Mouse (Mus musculus) hindbrain, postnatal 0 days (tissue): Measurements from ENCODE around the gene Ccdc141. TPM values are rescaled to one million over a fixed set of nuclear protein-coding genes. Genes with fewer than 3 reads are reported as not detected.
A peak's percentile ranks its signal among the peaks of the same experiment; 100 is the strongest.

Source experiments
- ATAC-seq: fragments of 200-750 bp; cut with Nextera tagmentation; 2 replicates; pipeline ENCODE4 v1.8.0; 2017; ENCODE audit warnings: mild to moderate bottlenecking, moderate TSS enrichment, moderate library complexity
- DNase-seq: peaks from one replicate; pipeline ENCODE4 v3.0.0-alpha.2; 2015; ENCODE audit warnings: low spot score
- H3K27ac ChIP-seq: fragments of 300-500 bp; sonication (generic); 2 replicates; pipeline ENCODE4 v1.5.1; 2014; ENCODE audit warnings: mild to moderate bottlenecking
- H3K27me3 ChIP-seq: fragments of 300-500 bp; sonication (generic); 2 replicates; pipeline ENCODE4 v1.6.1; 2014; ENCODE audit warnings: low read length, mixed read lengths; ENCODE audit not compliant: insufficient read depth
- H3K36me3 ChIP-seq: fragments of 300-500 bp; sonication (generic); 2 replicates; pipeline ENCODE4 v1.6.1; 2014; ENCODE audit warnings: low read length, mixed read lengths; ENCODE audit not compliant: insufficient read depth
- H3K4me1 ChIP-seq: fragments of 300-500 bp; sonication (generic); 2 replicates; pipeline ENCODE4 v1.6.1; 2014; ENCODE audit warnings: antibody characterized with exemption, low read length, mixed read lengths; ENCODE audit not compliant: insufficient read depth
- H3K4me2 ChIP-seq: fragments of 300-500 bp; sonication (generic); 2 replicates; pipeline ENCODE4 v1.6.1; 2014; ENCODE audit warnings: low read depth, mild to moderate bottlenecking, low read length, moderate library complexity, mixed read lengths
- H3K4me3 ChIP-seq: fragments of 300-500 bp; sonication (generic); 2 replicates; pipeline ENCODE4 v1.5.1; 2014; ENCODE audit warnings: low read length
- H3K9ac ChIP-seq: fragments of 300-500 bp; sonication (generic); replicated peaks from 2 replicates; pipeline ENCODE4 v1.6.1; 2014; ENCODE audit warnings: mild to moderate bottlenecking, low read length, moderate library complexity, mixed read lengths
- H3K9me3 ChIP-seq: fragments of 300-500 bp; sonication (generic); 2 replicates; pipeline ENCODE4 v1.6.1; 2016; ENCODE audit warnings: low read length, mixed read lengths
- CTCF ChIP-seq: IDR thresholded peaks from 2 replicates; pipeline ENCODE4 v1.5.1; 2016; ENCODE audit warnings: antibody characterized with exemption, control low read depth, low read depth
- WGBS: fragments of 180-500 bp; shearing (Covaris S2); extraction: QIAGEN DNeasy Blood & Tissue Kit; methylation state at CpG from one replicate; pipeline ENCODE4 v1.1.7; 2014; 5-methylcytosine and 5-hydroxymethylcytosine counted together
- polyA plus RNA-seq: library from polyadenylated mRNA; unstranded; fragments of >200 nt; fragmentation: Nextera tagmentation; extraction: Ambion mirVana; gene quantifications from 2 replicates; pipeline ENCODE4 v1.2.1, GENCODE M21; 2015
- total RNA-seq: library from RNA; depleted of rRNA; stranded (reverse); fragments of >200 nt; gene quantifications from 2 replicates; pipeline ENCODE4 v1.2.3, GENCODE M21; 2014

Ccdc141 gene
- total and polyA plus RNA-seq, 2 experiments from 2014 or later, result 10.1 to 20.0 TPM

GRCm38 (mm10) chr2:77084629-77085028 is 85.8 kb downstream of the Ccdc141 start:
- Histone ChIP-seq H3K4me1 (no peaks in the 10 kb centered on the region), H3K27ac (no peak overlapping the region), H3K36me3 (no peaks in the 10 kb centered on the region), H3K4me2 (no peak overlapping the region), H3K4me3 (no peak overlapping the region), H3K9ac (no peak overlapping the region), H3K27me3 (no peaks in the 10 kb centered on the region), H3K9me3 (no peaks in the 10 kb centered on the region)
- ATAC-seq (no peak), DNase-seq (no peak)
- TF ChIP-seq CTCF, result peak; percentile 36

- DNase-seq (peak; percentile 45), ATAC-seq (no peak)
- Histone ChIP-seq H3K4me1 (no peaks in the 10 kb centered on the region), H3K4me3 (no peak overlapping the region), H3K9me3 (no peaks in the 10 kb centered on the region), H3K4me2 (no peak overlapping the region), H3K9ac (no peak overlapping the region), H3K36me3 (no peaks in the 10 kb centered on the region), H3K27me3 (no peaks in the 10 kb centered on the region), H3K27ac (no peak overlapping the region)
- peak; percentile 42 for TF ChIP-seq CTCF
- 78% methylated on average over 2 of the region's 2 CpGs for WGBS
These were observed 89.3 kb downstream of the Ccdc141 start for GRCm38 (mm10) chr2:77081156-77081555.

DNA sequence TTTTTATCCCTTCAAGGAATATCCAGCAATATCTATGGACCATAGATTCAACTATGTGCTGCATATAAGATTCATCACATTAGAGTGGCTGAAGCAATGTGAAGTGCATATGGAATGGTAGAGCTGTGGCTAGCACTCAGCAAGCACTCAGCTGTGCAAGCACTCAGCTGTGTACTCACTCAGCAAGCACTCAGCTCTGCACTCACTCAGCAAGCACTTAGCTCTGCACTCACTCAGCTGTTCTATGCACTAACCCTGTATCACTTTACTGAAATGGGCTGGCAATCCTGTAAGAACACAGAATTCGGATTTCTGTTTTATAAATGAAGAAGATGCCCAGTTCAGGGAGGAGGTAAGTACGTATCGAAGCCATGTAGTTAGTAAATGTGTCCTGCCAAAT is 89.8 kb downstream of the Ccdc141 start:
- ATAC-seq, result no peak

GRCm38 (mm10) chr2:77078746-77079145 is 91.7 kb downstream of the Ccdc141 start:
- H3K27ac ChIP-seq, result no peak overlapping the region
- DNase-seq, result no peak
- H3K4me2 ChIP-seq, result no peak overlapping the region
- H3K9ac ChIP-seq, result no peak overlapping the region
- no peaks in the 10 kb centered on the region for H3K4me1 ChIP-seq
- TF ChIP-seq CTCF, result no peak
- H3K36me3 ChIP-seq, result no peaks in the 10 kb centered on the region
- H3K9me3 ChIP-seq, result no peaks in the 10 kb centered on the region
- 87% methylated on average over 4 of the region's 4 CpGs for WGBS
- no peak overlapping the region for H3K4me3 ChIP-seq
- no peaks in the 10 kb centered on the region for H3K27me3 ChIP-seq
- ATAC-seq, result no peak

More for the DNA sequence above, 89.8 kb downstream of the Ccdc141 start:
- Histone ChIP-seq H3K36me3 (no peaks in the 10 kb centered on the region), H3K27me3 (no peaks in the 10 kb centered on the region), H3K27ac (no peak overlapping the region), H3K9ac (no peak overlapping the region), H3K9me3 (no peaks in the 10 kb centered on the region), H3K4me3 (no peak overlapping the region), H3K4me1 (no peaks in the 10 kb centered on the region), H3K4me2 (no peak overlapping the region)
- 90% methylated on average over 3 of the region's 3 CpGs for WGBS
- no peak for TF ChIP-seq CTCF
- no peak for DNase-seq

DNA sequence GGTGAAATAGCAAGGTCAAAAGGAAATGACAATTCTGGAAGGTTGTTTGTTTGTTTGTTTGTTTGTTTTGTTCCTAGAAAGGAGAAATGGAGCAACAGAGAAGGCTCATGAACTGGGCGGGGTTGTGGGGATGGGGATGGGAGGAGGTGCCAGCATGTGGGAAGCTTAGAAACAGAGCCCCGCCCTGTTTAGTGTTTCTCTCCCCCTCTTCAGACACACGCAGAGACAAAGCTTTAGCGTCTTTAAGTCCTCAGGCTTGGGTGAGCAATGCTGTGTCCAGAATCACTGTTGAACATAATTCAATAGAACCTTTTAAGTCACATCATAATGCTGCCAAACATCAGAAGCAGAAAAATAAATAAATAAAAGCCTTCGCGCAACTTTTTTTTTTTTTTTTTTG is 96.1 kb downstream of the Ccdc141 start:
- Histone ChIP-seq H3K27ac (no peak overlapping the region), H3K9me3 (no peaks in the 10 kb centered on the region), H3K27me3 (no peaks in the 10 kb centered on the region), H3K9ac (no peak overlapping the region), H3K4me3 (no peak overlapping the region), H3K36me3 (no peaks in the 10 kb centered on the region), H3K4me2 (no peak overlapping the region), H3K4me1 (no peaks in the 10 kb centered on the region)
- no peak for TF ChIP-seq CTCF
- ATAC-seq (0 out of 2 replicates have a peak, but pooled peaks have one; percentile 27), DNase-seq (no peak)
- 49% methylated on average over 6 of the region's 6 CpGs for WGBS

DNA sequence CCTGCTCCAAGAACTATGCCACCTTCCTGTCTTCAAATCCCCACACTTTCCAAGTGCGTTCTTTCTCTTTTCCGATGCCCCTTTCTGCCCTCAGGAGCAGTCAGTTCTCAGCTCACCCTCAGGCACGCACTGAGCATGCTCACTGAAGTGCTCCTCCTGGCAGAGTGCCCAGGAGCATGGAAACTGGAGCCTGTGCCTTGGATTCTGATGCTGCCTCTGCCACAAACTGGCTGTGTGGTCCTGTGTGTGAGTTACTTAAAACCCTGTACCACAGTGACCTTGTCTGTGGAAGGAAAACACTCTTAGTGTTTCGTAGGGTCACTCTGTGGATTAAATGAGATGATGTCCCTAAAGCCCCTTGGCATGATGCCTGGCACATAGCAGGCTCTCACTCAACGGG is 96.5 kb downstream of the Ccdc141 start:
- no peak for TF ChIP-seq CTCF
- no peak overlapping the region for H3K4me3 ChIP-seq
- no peak overlapping the region for H3K9ac ChIP-seq
- H3K4me2 ChIP-seq, result no peak overlapping the region
- H3K36me3 ChIP-seq, result no peaks in the 10 kb centered on the region
- H3K9me3 ChIP-seq, result no peaks in the 10 kb centered on the region
- ATAC-seq (no peak), DNase-seq (no peak)
- H3K4me1 ChIP-seq, result no peaks in the 10 kb centered on the region
- WGBS, result 51% methylated on average over 5 of the region's 5 CpGs
- no peak overlapping the region for H3K27ac ChIP-seq
- H3K27me3 ChIP-seq, result no peaks in the 10 kb centered on the region

- 30% methylated on average over 6 of the region's 6 CpGs for WGBS
- no peak for TF ChIP-seq CTCF
- H3K4me1 ChIP-seq, result no peaks in the 10 kb centered on the region
- H3K27me3 ChIP-seq, result no peaks in the 10 kb centered on the region
- no peaks in the 10 kb centered on the region for H3K9me3 ChIP-seq
- no peak overlapping the region for H3K27ac ChIP-seq
- H3K4me3 ChIP-seq, result no peak overlapping the region
- ATAC-seq (peak; percentile 81), DNase-seq (peak; percentile 76)
- no peak overlapping the region for H3K4me2 ChIP-seq
- H3K36me3 ChIP-seq, result no peaks in the 10 kb centered on the region
- no peak overlapping the region for H3K9ac ChIP-seq
These were observed 105.1 kb downstream of the Ccdc141 start for GRCm38 (mm10) chr2:77065294-77065693.
